Mouse (Mus musculus) cerebellum, postnatal 36 days (tissue): ENCODE results near the gene Mlf1.
A peak's percentile ranks its signal among the peaks of the same experiment; 100 is the strongest.

Experiments used
- DNase-seq, 2 experiments: peaks; one replicate each; pipeline ENCODE4 v3.0.0; 2021 to 2022; ENCODE audit warnings: mixed read lengths in 2 of 2

Mlf1 gene

GRCm38 (mm10) chr3:67373872-67374271 lies at the start of gene Mlf1:
Mlf1 (plus strand) TSS chr3:67374097.
- peak; percentile 84 to 85 for DNase-seq

DNA sequence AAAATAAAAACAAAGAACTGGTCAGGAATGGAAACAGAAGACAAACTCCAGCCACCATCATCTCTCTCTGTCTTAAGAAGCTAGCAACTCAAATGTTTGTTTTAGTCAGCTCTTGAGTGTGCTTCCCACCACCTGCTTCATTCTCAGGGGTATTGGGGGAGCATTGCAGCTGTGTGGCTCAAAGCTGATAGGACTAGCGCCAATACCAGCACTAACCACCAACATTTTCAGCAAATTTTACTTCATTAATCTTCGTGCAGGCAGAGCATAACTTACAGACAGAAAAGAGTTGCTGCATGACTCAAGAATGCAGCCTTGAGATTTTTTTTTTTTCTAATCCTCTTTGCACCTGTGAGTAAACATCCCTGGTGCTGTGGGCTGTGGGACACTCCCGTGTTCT lies 34.3 kb upstream of the Mlf1 start:
- no peak for DNase-seq

- no peak for DNase-seq
Measured at GRCm38 (mm10) chr3:67340921-67341320, 33.0 kb upstream of the Mlf1 start.

DNA sequence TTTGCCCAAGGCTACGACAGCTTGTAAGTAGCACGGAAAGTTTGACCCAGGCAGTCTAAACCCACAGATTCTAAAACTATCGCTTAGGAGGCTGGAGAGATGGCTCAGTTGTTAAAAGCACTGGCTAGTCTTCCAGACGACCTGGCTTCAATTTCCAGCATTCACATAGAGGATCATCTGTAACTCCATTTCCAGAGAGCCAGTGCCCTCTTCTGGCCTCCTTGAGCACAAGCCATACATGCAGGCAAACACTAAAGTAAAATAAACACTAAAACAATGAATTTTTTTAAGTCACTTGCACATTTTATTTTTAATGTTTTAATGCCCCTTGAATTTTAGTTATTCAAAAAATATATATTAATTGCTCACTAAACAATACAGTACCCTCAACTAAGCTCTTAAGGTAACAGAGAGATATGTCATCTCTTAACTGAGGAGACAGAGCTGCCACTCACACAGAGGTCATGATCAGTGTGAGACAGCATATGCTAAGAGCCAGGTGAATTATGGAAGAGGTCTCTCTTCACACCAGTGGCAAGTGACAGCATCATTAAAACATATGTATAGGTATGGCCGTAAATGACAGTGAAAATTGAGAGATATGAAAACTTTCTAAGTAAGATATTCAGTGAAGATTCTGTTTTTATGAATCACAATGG lies 30.8 kb upstream of the Mlf1 start:
- no peak for DNase-seq

GRCm38 (mm10) chr3:67344599-67344998 lies 29.3 kb upstream of the Mlf1 start:
- DNase-seq = peak; percentile 34 to 58

- DNase-seq = no peak
Measured at GRCm38 (mm10) chr3:67346674-67347073, 27.2 kb upstream of the Mlf1 start.

GRCm38 (mm10) chr3:67351406-67352127 lies 22.3 kb upstream of the Mlf1 start:
- DNase-seq = no peak

GRCm38 (mm10) chr3:67352128-67352762 lies 21.7 kb upstream of the Mlf1 start:
- DNase-seq = peak; percentile 32 to 34

DNA sequence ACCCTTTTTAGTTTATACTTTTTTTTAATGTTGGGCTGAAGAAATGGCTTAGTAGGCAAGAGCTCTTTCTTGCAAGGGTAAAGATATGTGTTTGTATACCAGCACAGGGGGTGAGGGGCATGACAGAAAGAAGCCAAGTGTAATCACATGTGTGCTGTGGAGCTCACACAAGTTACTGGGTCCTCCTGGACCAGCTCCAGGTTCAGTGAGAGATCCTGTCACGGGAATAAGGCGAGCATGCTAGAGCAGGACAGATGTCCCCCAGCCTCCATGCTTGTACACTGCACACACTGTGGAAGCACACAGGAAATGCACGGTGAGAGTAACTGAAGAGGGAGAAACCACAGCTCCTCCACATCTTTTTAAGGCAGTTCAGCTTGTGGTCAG lies 21.1 kb upstream of the Mlf1 start:
- DNase-seq = no peak

- no peak for DNase-seq
Measured at GRCm38 (mm10) chr3:67358376-67358775, 15.5 kb upstream of the Mlf1 start.

GRCm38 (mm10) chr3:67366087-67366892 lies 7.6 kb upstream of the Mlf1 start:
- DNase-seq = no peak

GRCm38 (mm10) chr3:67367481-67367880 lies 6.4 kb upstream of the Mlf1 start:
- DNase-seq = no peak

DNA sequence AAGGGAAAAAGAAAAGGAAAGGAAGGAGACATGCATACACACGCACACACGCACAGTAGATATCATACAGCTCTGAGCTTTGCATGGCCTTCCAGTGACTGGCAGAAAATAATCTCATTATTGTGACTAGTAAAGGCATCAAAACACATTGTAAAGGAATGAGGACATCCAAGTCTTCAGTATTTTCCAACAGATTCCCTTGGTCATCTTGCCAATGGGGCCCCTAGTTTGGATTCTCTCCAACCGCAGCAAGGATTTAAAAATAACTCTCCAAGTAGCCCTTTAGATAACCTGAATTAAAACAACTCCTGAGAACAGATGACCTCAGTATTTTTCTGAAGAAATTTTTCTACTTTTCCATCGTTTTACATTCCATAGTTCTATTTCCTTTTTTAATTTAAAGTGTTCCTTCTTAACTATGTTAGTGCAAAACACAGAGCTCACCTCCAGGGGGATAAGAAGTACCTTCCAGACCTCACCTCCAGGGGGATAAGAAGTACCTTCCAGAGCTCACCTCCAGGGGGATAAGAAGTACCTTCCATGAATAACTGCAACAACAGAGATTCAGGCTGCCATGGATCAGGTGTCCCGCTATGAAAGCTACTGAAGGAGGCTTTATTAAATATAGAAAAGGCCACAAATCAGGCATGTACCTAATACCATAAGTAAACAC lies 4.4 kb upstream of the Mlf1 start:
- DNase-seq = no peak

GRCm38 (mm10) chr3:67372194-67372593 lies 1.7 kb upstream of the Mlf1 start:
- DNase-seq = no peak

GRCm38 (mm10) chr3:67372781-67373180 lies 1.1 kb upstream of the Mlf1 start:
- no peak for DNase-seq

GRCm38 (mm10) chr3:67374360-67374778 lies 472 bp downstream of the Mlf1 start:
- no peak for DNase-seq

- no peak for DNase-seq
Measured at GRCm38 (mm10) chr3:67375063-67375462, 1.2 kb downstream of the Mlf1 start, which contains the start of gene Gm17402. Gm17402 (minus strand) TSS chr3:67375163.

DNA sequence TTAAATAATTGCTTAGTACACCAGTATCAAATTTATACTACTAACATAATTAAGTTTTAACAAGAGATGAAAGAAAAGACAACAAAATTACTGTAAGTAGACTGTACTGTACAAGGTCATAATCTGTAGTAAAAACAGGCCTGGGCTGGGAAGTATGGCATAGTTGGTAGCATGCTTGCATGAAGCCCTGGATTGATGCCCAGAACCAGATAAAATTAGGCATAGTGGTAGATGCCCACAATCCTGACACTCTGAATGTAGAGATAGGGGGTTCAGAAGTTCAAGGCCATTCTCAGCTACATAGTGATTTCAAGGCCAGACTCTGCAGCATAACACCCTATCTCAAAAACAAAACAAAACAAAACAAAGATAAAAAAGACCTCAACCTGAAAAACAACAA lies 4.3 kb downstream of the Mlf1 start:
- no peak for DNase-seq

DNA sequence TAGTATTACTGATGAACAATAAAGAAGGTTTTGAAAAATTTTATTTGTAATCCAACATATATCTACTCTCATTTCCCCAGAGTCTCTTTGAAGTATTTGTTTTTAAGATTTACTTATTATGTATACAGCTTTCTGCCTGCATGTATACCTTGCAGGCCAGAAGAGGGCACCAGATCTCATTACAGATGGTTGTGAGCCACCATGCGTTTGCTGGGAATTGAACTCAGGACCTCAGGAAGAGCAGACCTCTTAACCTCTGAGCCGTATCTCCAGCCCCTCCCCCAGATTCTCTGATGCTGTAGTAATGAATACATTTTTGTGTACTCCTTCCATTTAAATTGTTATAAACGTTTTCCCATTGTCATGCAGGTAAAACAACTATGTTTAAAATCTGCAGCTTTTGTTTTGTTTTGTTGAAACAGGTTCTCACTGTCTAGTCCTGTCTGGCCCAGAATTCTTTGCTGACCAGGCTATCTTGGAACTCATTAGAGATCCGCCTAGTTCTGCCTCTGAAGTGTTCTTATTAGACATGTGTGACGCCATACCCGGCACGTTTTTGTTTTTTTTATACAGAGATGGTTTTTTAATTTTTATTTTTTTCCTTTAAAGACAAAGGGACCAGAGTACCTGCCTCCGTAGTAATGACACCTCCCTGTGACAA lies 55.6 kb downstream of the Mlf1 start:
- DNase-seq = no peak

DNA sequence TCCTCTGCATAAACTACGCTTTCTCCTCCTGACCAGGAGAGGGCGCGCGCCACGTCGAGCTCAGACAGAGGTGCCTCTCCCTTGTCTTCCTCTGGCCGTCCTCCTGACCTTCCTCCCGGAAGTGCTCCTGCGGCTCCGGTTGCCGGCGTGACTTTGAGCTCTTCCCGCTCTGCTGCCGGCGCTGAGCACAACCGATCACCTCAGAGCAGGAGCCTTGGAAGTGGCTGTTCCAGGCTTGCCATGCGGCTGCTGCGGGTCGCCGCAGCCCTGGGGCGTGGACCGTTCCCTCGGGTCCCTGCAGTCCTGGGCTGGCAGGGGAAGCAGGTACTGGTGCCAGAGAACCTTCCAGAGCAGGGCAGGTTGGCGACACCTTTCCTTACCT lies 56.1 kb downstream of the Mlf1 start, which contains the start of gene Gfm1:
Gene Gfm1 (plus strand): TSS at position 98 of the 382 bp plus-strand sequence.
- peak; percentile 92 to 95 for DNase-seq

GRCm38 (mm10) chr3:67434011-67434410 lies 60.1 kb downstream of the Mlf1 start:
- DNase-seq = no peak

- no peak for DNase-seq
Measured at GRCm38 (mm10) chr3:67447143-67447542, 73.2 kb downstream of the Mlf1 start.
